Mouse (Mus musculus): ENCODE data around the gene Trim38. TPM values are rescaled to one million over a fixed set of nuclear protein-coding genes. Genes with fewer than 3 reads are reported as not detected.

The Trim38 gene
- polyA plus RNA-seq, 1 experiment from 2014 or later, result not detected

DNA sequence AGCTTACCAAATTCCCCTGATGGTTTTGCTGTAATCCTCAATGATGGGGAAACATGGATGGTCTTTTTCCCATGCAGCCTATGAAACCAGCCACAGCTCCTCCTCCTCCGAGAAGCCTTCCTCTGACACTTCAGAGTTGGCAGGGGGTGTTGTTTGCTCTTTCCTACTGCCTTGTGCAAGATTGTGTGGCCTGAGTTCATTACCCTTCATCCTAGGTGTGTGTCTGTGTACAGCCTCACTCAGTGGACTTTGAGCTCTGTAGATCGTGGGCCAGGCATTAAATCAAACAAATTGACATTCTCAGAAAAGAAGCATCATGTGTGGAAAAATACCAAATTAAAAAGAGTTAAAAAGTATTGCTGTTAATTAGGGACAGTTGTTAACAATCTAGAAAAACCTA, 34.8 kb downstream of the Trim38 start:
- H3K36me3 ChIP-seq (ENCODE audit: control insufficient read depth, insufficient read depth), result no peaks in the 10 kb centered on the region
- H3K4me2 ChIP-seq (ENCODE audit: low read depth, low read length), result no peak overlapping the region
- H3K4me1 ChIP-seq (ENCODE audit: control insufficient read depth, insufficient read depth, low read length), result no peaks in the 10 kb centered on the region
- WGBS, result 85% methylated on average over 2 of the region's 2 CpGs
- H3K27me3 ChIP-seq (ENCODE audit: control insufficient read depth, insufficient read depth, low read length), result no peaks in the 10 kb centered on the region
- no peak overlapping the region for H3K4me3 ChIP-seq (ENCODE audit: low read length)
- H3K27ac ChIP-seq (ENCODE audit: low read length), result no peak overlapping the region
- H3K9ac ChIP-seq (ENCODE audit: low read length), result no peak overlapping the region
- H3K9me3 ChIP-seq (replicated peaks; ENCODE audit: control insufficient read depth, low read length), result no peaks in the 10 kb centered on the region
- ATAC-seq (replicated peaks; ENCODE audit: extremely low read depth, insufficient read depth, low FRiP score), result no peak

DNA sequence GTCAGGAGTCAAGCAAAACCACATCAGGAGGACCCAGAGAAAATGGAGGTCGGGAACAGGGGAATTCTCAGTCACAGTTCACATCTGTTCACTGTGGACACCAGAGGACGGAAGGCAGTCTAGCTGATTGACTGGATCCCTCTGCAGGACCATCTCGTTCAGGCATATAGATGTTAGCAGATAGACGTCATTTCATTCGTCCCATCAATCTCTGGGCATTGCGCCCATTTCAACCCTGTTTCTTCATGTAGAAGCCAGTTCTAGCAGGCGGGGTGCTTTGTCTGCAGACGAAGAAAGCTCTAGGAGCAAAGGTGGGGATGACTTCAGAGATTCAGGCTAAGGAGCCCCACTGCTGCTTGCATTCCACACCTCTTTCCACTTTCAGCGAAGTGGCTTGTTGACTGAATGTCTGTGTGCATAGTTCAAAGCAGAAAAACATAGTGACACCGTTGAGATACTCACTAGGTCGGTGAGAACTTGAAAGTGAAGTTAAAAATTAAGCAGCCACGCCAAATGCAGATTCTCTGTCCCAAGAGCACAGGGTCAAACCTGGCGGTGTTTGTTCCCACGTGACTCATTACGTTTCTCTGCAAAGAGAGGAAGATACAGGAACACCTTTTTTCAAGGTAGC, 36.8 kb downstream of the Trim38 start, which contains the start of gene Slc17a2:
Gene Slc17a2, plus strand, starts transcription at position 572 of the 631 bp plus-strand sequence.
- WGBS, result 68% methylated on average over 15 of the region's 15 CpGs
- Histone ChIP-seq H3K9ac (ENCODE audit: low read length) (no peak within 1 kb of the TSS), H3K9me3 (replicated peaks; ENCODE audit: control insufficient read depth, low read length) (no peaks in the 10 kb centered on the region)

DNA sequence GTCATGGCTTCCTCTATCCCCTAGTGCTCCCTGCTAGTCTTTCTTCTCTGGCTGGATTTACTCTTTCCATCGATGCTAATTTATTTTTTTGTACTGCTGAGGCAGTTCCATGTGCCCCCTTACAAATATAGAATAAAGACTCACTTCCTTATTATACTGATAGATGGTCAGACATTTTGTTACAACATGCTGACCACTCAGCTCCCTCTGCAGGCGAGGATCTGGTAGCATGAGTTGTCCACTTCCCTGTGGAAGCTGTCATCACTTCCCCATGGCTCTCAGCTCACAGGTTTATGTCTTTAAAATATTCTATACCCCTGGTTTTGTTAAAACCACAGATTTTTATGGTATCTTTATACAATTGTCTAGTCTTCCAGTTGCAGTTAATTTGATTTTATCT, 46.4 kb downstream of the Trim38 start:
- no peak overlapping the region for H3K4me3 ChIP-seq (ENCODE audit: low read length)
- H3K4me2 ChIP-seq (ENCODE audit: low read depth, low read length), result no peak overlapping the region
- no peaks in the 10 kb centered on the region for H3K27me3 ChIP-seq (ENCODE audit: control insufficient read depth, insufficient read depth, low read length)
- no peak overlapping the region for H3K27ac ChIP-seq (ENCODE audit: low read length)
- H3K9ac ChIP-seq (ENCODE audit: low read length), result no peak overlapping the region
- no peaks in the 10 kb centered on the region for H3K4me1 ChIP-seq (ENCODE audit: control insufficient read depth, insufficient read depth, low read length)
- no peaks in the 10 kb centered on the region for H3K9me3 ChIP-seq (replicated peaks; ENCODE audit: control insufficient read depth, low read length)
- ATAC-seq (replicated peaks; ENCODE audit: extremely low read depth, insufficient read depth, low FRiP score), result no peak
- WGBS, result 55% methylated on average over 2 of the region's 2 CpGs
- no peaks in the 10 kb centered on the region for H3K36me3 ChIP-seq (ENCODE audit: control insufficient read depth, insufficient read depth)

More for the DNA sequence above, 36.8 kb downstream of the Trim38 start, which contains the start of gene Slc17a2:
- no peaks in the 10 kb centered on the region for H3K27me3 ChIP-seq (ENCODE audit: control insufficient read depth, insufficient read depth, low read length)
- H3K4me2 ChIP-seq (ENCODE audit: low read depth, low read length), result no peak within 1 kb of the TSS
- no peak for ATAC-seq (replicated peaks; ENCODE audit: extremely low read depth, insufficient read depth, low FRiP score)
- H3K36me3 ChIP-seq (ENCODE audit: control insufficient read depth, insufficient read depth), result no peaks in the 10 kb centered on the region
- H3K4me1 ChIP-seq (ENCODE audit: control insufficient read depth, insufficient read depth, low read length), result no peaks in the 10 kb centered on the region
- H3K27ac ChIP-seq (ENCODE audit: low read length), result no peak within 1 kb of the TSS
- no peak within 1 kb of the TSS for H3K4me3 ChIP-seq (ENCODE audit: low read length)

DNA sequence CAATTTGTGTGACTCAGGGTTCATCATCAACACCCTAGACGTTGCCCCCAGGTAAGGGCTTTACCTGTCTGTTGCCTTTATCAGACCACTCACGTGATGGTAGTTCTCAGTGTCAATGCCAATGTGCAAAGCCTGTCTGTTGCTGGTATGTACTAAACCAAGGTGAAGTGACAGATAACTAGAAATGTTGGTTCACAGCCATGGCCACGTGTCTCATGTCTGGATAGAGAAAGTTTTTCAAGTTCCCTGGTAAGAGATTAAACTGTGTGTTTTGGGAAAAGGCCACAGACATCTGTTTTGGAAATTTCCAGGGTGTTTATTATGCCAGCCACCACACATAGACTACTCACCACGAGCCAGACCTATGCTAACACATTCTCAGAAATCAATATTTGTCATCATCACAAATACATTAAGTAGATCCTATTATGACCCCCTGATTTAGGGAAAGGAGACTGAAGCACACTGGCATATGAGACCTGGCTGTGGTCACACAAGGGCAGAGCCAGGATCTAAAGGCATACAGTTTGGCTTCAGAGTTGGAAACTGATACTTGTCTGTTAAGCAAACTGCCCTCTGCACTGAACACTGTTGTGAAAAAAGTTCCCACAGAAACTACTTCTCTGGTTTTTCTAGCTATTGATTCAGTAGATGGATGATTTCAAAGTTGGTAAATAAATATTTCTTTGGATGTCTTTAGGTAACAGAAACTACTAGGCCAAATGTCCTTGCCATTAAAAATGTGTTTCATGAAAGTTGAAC, 50.6 kb downstream of the Trim38 start:
- Histone ChIP-seq H3K9ac (ENCODE audit: low read length) (no peak overlapping the region), H3K4me3 (ENCODE audit: low read length) (no peak overlapping the region), H3K9me3 (replicated peaks; ENCODE audit: control insufficient read depth, low read length) (no peaks in the 10 kb centered on the region), H3K27ac (ENCODE audit: low read length) (no peak overlapping the region), H3K27me3 (ENCODE audit: control insufficient read depth, insufficient read depth, low read length) (no peaks in the 10 kb centered on the region), H3K4me1 (ENCODE audit: control insufficient read depth, insufficient read depth, low read length) (0 out of 2 replicates have a peak, but pooled peaks cover 3% of the 10 kb centered on the region), H3K4me2 (ENCODE audit: low read depth, low read length) (no peak overlapping the region), H3K36me3 (ENCODE audit: control insufficient read depth, insufficient read depth) (no peaks in the 10 kb centered on the region)
- no peak for ATAC-seq (replicated peaks; ENCODE audit: extremely low read depth, insufficient read depth, low FRiP score)
- WGBS, result 59% methylated on average over 4 of the region's 4 CpGs

DNA sequence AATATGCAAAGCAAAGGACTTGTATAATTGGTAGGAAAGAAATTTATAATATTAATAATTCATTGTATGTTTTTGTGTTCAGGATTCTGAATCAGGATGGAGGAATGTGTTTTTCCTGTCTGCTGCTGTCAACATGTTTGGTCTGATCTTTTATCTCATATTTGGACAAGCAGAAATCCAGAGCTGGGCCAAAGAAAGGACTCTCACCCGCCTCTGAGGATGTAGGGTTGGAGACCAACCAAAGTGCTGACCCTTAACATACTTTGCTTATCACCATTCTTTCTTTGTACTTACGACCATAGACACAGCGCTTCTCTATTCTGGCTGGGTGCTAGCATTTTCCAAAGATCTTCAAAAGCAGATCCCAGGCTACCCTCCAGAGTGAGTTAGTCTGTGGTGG, 52.5 kb downstream of the Trim38 start:
- no peak overlapping the region for H3K27ac ChIP-seq (ENCODE audit: low read length)
- no peaks in the 10 kb centered on the region for H3K27me3 ChIP-seq (ENCODE audit: control insufficient read depth, insufficient read depth, low read length)
- no peaks in the 10 kb centered on the region for H3K36me3 ChIP-seq (ENCODE audit: control insufficient read depth, insufficient read depth)
- 0 out of 2 replicates have a peak, but pooled peaks cover 3% of the 10 kb centered on the region for H3K4me1 ChIP-seq (ENCODE audit: control insufficient read depth, insufficient read depth, low read length)
- WGBS, result 25% methylated on average over 3 of the region's 3 CpGs
- ATAC-seq (replicated peaks; ENCODE audit: extremely low read depth, insufficient read depth, low FRiP score), result no peak
- no peak overlapping the region for H3K4me2 ChIP-seq (ENCODE audit: low read depth, low read length)
- H3K9me3 ChIP-seq (replicated peaks; ENCODE audit: control insufficient read depth, low read length), result no peaks in the 10 kb centered on the region
- H3K4me3 ChIP-seq (ENCODE audit: low read length), result no peak overlapping the region
- H3K9ac ChIP-seq (ENCODE audit: low read length), result no peak overlapping the region

DNA sequence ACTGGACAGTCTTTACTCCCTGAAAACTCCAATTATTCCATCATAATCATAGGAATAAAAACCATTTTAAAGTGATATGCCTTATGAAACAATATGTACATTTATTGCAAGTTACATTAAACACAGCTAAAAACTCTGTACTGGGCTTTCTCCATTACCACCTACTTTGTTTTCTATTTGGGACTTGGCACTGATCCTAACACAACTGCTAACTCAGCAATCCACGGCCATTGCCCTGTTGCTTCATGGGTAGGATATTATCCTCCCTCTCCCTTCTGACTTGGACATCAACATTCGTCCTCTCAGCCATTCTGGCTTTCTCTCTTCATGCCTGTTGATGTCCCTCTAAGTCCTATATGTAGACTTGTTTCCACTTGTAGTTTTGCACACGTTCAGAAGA, 56.9 kb downstream of the Trim38 start:
- Histone ChIP-seq H3K27ac (ENCODE audit: low read length) (no peak overlapping the region), H3K27me3 (ENCODE audit: control insufficient read depth, insufficient read depth, low read length) (no peaks in the 10 kb centered on the region), H3K4me1 (ENCODE audit: control insufficient read depth, insufficient read depth, low read length) (0 out of 2 replicates have a peak, but pooled peaks cover 3% of the 10 kb centered on the region), H3K36me3 (ENCODE audit: control insufficient read depth, insufficient read depth) (no peaks in the 10 kb centered on the region), H3K4me3 (ENCODE audit: low read length) (no peak overlapping the region), H3K9me3 (replicated peaks; ENCODE audit: control insufficient read depth, low read length) (no peaks in the 10 kb centered on the region), H3K4me2 (ENCODE audit: low read depth, low read length) (no peak overlapping the region), H3K9ac (ENCODE audit: low read length) (no peak overlapping the region)
- no peak for ATAC-seq (replicated peaks; ENCODE audit: extremely low read depth, insufficient read depth, low FRiP score)
- 58% methylated on average over 3 of the region's 3 CpGs for WGBS

DNA sequence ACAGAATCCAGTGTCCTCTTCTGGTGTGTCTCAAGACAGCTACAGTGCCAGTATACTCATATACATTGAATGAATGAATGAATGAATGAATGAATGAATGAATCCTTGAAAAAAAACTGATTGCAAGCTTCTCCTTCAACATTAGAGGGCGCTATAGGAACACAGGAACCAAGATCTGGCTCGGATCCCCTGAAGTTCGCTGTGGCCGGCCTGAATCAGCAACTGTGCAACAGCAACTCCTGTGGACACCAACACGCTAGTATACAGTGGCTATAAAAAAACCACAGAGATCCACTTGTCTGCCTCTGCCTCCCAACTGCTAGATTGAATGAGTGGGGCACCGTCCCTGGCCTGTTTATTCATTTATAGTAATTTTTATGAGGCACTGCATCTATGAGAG, 63.3 kb downstream of the Trim38 start:
- Histone ChIP-seq H3K9me3 (replicated peaks; ENCODE audit: control insufficient read depth, low read length) (0 out of 2 replicates have a peak, but pooled peaks cover 2% of the 10 kb centered on the region), H3K4me2 (ENCODE audit: low read depth, low read length) (no peak overlapping the region), H3K36me3 (ENCODE audit: control insufficient read depth, insufficient read depth) (no peaks in the 10 kb centered on the region), H3K27ac (ENCODE audit: low read length) (no peak overlapping the region), H3K9ac (ENCODE audit: low read length) (no peak overlapping the region), H3K4me1 (ENCODE audit: control insufficient read depth, insufficient read depth, low read length) (no peaks in the 10 kb centered on the region), H3K27me3 (ENCODE audit: control insufficient read depth, insufficient read depth, low read length) (no peaks in the 10 kb centered on the region), H3K4me3 (ENCODE audit: low read length) (no peak overlapping the region)
- no peak for ATAC-seq (replicated peaks; ENCODE audit: extremely low read depth, insufficient read depth, low FRiP score)
- WGBS, result 13% methylated on average over 6 of the region's 6 CpGs

DNA sequence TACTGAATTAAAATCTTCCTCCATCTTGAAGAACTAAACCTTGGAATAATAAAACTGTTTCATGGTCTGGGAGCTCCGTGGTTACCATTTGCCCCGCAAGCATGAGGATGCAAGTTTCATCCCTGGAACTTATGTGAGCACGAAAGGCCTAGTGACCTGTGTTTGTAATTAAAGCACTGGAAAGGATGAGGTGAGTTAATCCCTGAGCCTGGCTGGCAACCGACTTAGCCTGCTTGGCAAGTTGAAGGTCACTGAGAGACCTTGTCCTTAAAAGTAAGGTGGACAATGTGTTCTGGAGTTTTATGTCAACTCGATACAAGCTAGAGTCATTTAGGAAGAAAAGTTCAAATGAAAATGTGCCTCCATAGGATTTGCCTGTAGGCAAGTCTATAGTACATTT, 65.1 kb downstream of the Trim38 start:
- Histone ChIP-seq H3K27me3 (ENCODE audit: control insufficient read depth, insufficient read depth, low read length) (no peaks in the 10 kb centered on the region), H3K4me1 (ENCODE audit: control insufficient read depth, insufficient read depth, low read length) (no peaks in the 10 kb centered on the region), H3K27ac (ENCODE audit: low read length) (no peak overlapping the region), H3K9ac (ENCODE audit: low read length) (no peak overlapping the region), H3K9me3 (replicated peaks; ENCODE audit: control insufficient read depth, low read length) (0 out of 2 replicates have a peak, but pooled peaks cover 2% of the 10 kb centered on the region), H3K4me2 (ENCODE audit: low read depth, low read length) (no peak overlapping the region), H3K4me3 (ENCODE audit: low read length) (no peak overlapping the region), H3K36me3 (ENCODE audit: control insufficient read depth, insufficient read depth) (no peaks in the 10 kb centered on the region)
- WGBS, result 86% methylated on average over 5 of the region's 5 CpGs
- ATAC-seq (replicated peaks; ENCODE audit: extremely low read depth, insufficient read depth, low FRiP score), result no peak

DNA sequence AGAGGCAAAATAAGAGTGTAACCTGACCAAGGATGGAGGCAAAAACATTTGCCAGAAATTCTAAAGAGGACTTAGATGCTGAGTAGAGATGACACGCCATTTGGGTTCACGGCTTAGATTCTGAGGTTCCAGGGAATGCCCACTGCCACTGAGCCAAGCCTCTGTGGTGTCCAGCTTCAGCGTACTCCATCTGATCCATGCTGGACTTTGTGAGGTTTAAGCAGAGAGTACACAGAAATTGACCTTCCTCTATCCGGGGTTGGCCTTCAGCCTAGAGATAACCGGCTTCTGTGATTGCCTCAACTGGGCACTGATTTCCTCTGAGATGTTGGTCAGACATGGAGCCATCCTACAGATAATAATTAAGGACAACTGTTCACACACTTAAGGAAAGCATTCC, 66.9 kb downstream of the Trim38 start:
- 0 out of 2 replicates have a peak, but pooled peaks cover 2% of the 10 kb centered on the region for H3K9me3 ChIP-seq (replicated peaks; ENCODE audit: control insufficient read depth, low read length)
- ATAC-seq (replicated peaks; ENCODE audit: extremely low read depth, insufficient read depth, low FRiP score), result no peak
- WGBS, result 83% methylated on average over 5 of the region's 5 CpGs
- no peak overlapping the region for H3K9ac ChIP-seq (ENCODE audit: low read length)
- no peak overlapping the region for H3K4me3 ChIP-seq (ENCODE audit: low read length)
- H3K27me3 ChIP-seq (ENCODE audit: control insufficient read depth, insufficient read depth, low read length), result no peaks in the 10 kb centered on the region
- no peak overlapping the region for H3K4me2 ChIP-seq (ENCODE audit: low read depth, low read length)
- H3K36me3 ChIP-seq (ENCODE audit: control insufficient read depth, insufficient read depth), result no peaks in the 10 kb centered on the region
- no peaks in the 10 kb centered on the region for H3K4me1 ChIP-seq (ENCODE audit: control insufficient read depth, insufficient read depth, low read length)
- no peak overlapping the region for H3K27ac ChIP-seq (ENCODE audit: low read length)

All from heart, embryonic 16.5 days (tissue).